Mouse (Mus musculus): ENCODE measurements at regions not wholly inside any gene's neighbourhood (a gene's known extent, or its start where the extent isn't known, plus 50 kb on each side); places are given as distances from the start of the nearest gene placed in this dataset.

GRCm38 (mm10) chr4:46257061-46257795 is 61.1 kb upstream of the Xpa start:
- DNase-seq (ENCODE audit: low spot score in 2 of 2): no peak

GRCm38 (mm10) chr4:46258774-46259173 is 62.7 kb upstream of the Xpa start:
- no peak for DNase-seq (ENCODE audit: low spot score in 2 of 2)

GRCm38 (mm10) chr4:46268564-46269247 is 72.6 kb upstream of the Xpa start:
- no peak for DNase-seq (ENCODE audit: low spot score in 2 of 2)

- DNase-seq (ENCODE audit: low spot score in 2 of 2): no peak
These were observed 72.3 kb upstream of the Foxe1 start for GRCm38 (mm10) chr4:46271066-46271465.

- DNase-seq (ENCODE audit: low spot score in 2 of 2): no peak
These were observed 67.6 kb upstream of the Foxe1 start for GRCm38 (mm10) chr4:46275773-46276172.

- peak; percentile 53 to 63 for DNase-seq (ENCODE audit: low spot score in 2 of 2)
These were observed 66.4 kb upstream of the Foxe1 start for GRCm38 (mm10) chr4:46276851-46277581.

GRCm38 (mm10) chr4:46286955-46287354 is 56.5 kb upstream of the Foxe1 start:
- no peak for DNase-seq (ENCODE audit: low spot score in 2 of 2)

GRCm38 (mm10) chr4:46291620-46292254 is 51.7 kb upstream of the Foxe1 start:
- DNase-seq (ENCODE audit: low spot score in 2 of 2): no peak
